Mouse (Mus musculus): Measurements from ENCODE around the gene Slc7a7. TPM values are rescaled to one million over a fixed set of nuclear protein-coding genes. Genes with fewer than 3 reads are reported as not detected.

The Slc7a7 gene
- polyA plus RNA-seq, 1 experiment from 2014 or later, result 51.0 TPM

DNA sequence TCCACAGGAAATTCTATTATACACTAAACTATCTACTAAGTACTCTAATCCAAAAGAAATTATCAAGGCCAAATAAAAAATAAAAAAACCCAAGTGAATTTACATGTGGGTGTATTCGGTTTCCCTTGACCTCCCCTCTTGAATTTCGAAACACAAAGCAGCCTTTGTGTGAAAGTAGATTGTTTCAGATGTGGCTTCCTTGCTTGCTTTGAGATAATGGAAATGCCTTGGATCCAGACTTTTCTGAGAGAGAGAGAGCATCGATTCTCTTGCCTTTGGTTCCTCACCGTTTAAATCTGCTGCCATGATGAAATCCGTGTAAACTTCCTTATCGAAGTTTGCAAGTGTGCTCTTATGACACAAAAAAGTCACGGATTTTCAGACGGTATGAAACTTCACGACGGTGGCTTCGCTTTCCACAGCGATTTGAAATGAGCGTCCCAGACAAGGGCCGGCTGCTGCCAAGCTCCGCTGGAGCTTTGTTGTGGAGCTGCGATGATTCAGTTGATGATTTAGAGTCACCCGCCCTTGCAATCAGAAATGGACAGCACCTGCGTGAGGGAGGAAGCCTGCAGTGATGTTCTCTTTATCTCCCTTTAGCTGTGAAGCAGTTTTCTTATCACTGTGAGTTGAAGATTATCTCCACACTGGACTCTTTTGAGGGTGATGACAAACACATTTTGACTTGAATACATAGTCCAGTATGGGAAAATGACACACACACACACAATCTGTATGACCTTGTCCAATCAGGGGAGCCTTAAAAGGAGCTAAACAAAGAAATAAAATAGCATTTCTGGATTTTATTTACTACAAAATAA is 95.8 kb downstream of the Slc7a7 start:
- Histone ChIP-seq H3K9me3 (no peaks in the 10 kb centered on the region), H3K4me2 (replicated peaks) (no peak overlapping the region), H3K4me1 (replicated peaks) (no peaks in the 10 kb centered on the region), H3K27ac (no peak overlapping the region), H3K36me3 (no peaks in the 10 kb centered on the region), H3K4me3 (replicated peaks) (no peak overlapping the region), H3K9ac (no peak overlapping the region), H3K27me3 (replicated peaks) (no peaks in the 10 kb centered on the region)
- WGBS, result 73% methylated on average over 18 of the region's 18 CpGs
- no peak for ATAC-seq

Other genes starting within 250 kb of the Slc7a7 start
- gene Dad1, start 163.7 kb downstream of the Slc7a7 start, polyA plus RNA-seq (2015; fragmentation: Nextera tagmentation; extraction: Ambion mirVana), result 450 and 484 TPM in 2 replicates
- gene Abhd4, start 163.6 kb downstream of the Slc7a7 start, polyA plus RNA-seq (2015; fragmentation: Nextera tagmentation; extraction: Ambion mirVana), result 41.6 and 42.6 TPM in 2 replicates
- not detected in 2 replicates for gene Olfr49, start 132.8 kb downstream of the Slc7a7 start, polyA plus RNA-seq (2015; fragmentation: Nextera tagmentation; extraction: Ambion mirVana)
- 41.7 and 48.8 TPM in 2 replicates for gene Oxa1l, start 56.9 kb downstream of the Slc7a7 start, polyA plus RNA-seq (2015; fragmentation: Nextera tagmentation; extraction: Ambion mirVana)
- gene Mrpl52, start 9.1 kb upstream of the Slc7a7 start, polyA plus RNA-seq (2015; fragmentation: Nextera tagmentation; extraction: Ambion mirVana), result 270 and 308 TPM in 2 replicates
- gene Mmp14, start 13.8 kb upstream of the Slc7a7 start, polyA plus RNA-seq (2015; fragmentation: Nextera tagmentation; extraction: Ambion mirVana), result 110 and 112 TPM in 2 replicates
- 57.2 and 60.6 TPM in 2 replicates for gene Lrp10, start 46.4 kb upstream of the Slc7a7 start, polyA plus RNA-seq (2015; fragmentation: Nextera tagmentation; extraction: Ambion mirVana)
- gene Rem2, start 58.3 kb upstream of the Slc7a7 start, polyA plus RNA-seq (2015; fragmentation: Nextera tagmentation; extraction: Ambion mirVana), result 1.6 and 1.9 TPM in 2 replicates
- 78.0 and 80.0 TPM in 2 replicates for gene Prmt5, start 99.7 kb upstream of the Slc7a7 start, polyA plus RNA-seq (2015; fragmentation: Nextera tagmentation; extraction: Ambion mirVana)
- gene Haus4, start 136.8 kb upstream of the Slc7a7 start, polyA plus RNA-seq (2015; fragmentation: Nextera tagmentation; extraction: Ambion mirVana), result 53.9 and 57.2 TPM in 2 replicates
- gene Ajuba, start 159.8 kb upstream of the Slc7a7 start, polyA plus RNA-seq (2015; fragmentation: Nextera tagmentation; extraction: Ambion mirVana), result 18.2 and 19.0 TPM in 2 replicates
- 6.0 and 8.2 TPM in 2 replicates for gene 4931414P19Rik, start 188.2 kb upstream of the Slc7a7 start, polyA plus RNA-seq (2015; fragmentation: Nextera tagmentation; extraction: Ambion mirVana)
- 360 and 408 TPM in 2 replicates for gene Psmb5, start 200.2 kb upstream of the Slc7a7 start, polyA plus RNA-seq (2015; fragmentation: Nextera tagmentation; extraction: Ambion mirVana)
- not detected in 2 replicates for gene Psmb11, start 203.7 kb upstream of the Slc7a7 start, polyA plus RNA-seq (2015; fragmentation: Nextera tagmentation; extraction: Ambion mirVana)
- gene Gm17606, start 223.2 kb upstream of the Slc7a7 start, polyA plus RNA-seq (2015; fragmentation: Nextera tagmentation; extraction: Ambion mirVana), result not detected in 2 replicates
- 2.8 and 3.0 TPM in 2 replicates for gene Cdh24, start 223.6 kb upstream of the Slc7a7 start, polyA plus RNA-seq (2015; fragmentation: Nextera tagmentation; extraction: Ambion mirVana)

All from intestine, embryonic 15.5 days (tissue).